Mouse (Mus musculus): ENCODE data around the gene Zbtb44.

GRCm38 (mm10) chr9:31118520-31119298 is 88.3 kb downstream of the Zbtb44 start:
- TF ChIP-seq CTCF (IDR thresholded peaks at IDR 0.05; ENCODE audit: control insufficient read depth, insufficient read depth, low read length): no peak
- TF ChIP-seq POLR2A (IDR thresholded peaks at IDR 0.05; ENCODE audit: borderline replicate concordance, control insufficient read depth, low read depth, low read length): no peak

All from bone marrow, adult 2 months (tissue).